Mouse (Mus musculus) right cerebral cortex, adult 18-20 months (tissue): Measurements from ENCODE around the gene Stxbp1.

Source experiments
- DNase-seq: peaks from one replicate; pipeline ENCODE4 v3.0.0; 2022; ENCODE audit warnings: mixed read lengths

The Stxbp1 gene

GRCm38 (mm10) chr2:32846805-32847467 lies at the start of gene Stxbp1:
Gene Stxbp1, minus strand, starts transcription at chr2:32847245.
- DNase-seq: peak; percentile 95

- DNase-seq: no peak
Measured at GRCm38 (mm10) chr2:32896507-32897147, 49.6 kb upstream of the Stxbp1 start.

GRCm38 (mm10) chr2:32895606-32896106 lies 48.6 kb upstream of the Stxbp1 start:
- peak; percentile 56 for DNase-seq

DNA sequence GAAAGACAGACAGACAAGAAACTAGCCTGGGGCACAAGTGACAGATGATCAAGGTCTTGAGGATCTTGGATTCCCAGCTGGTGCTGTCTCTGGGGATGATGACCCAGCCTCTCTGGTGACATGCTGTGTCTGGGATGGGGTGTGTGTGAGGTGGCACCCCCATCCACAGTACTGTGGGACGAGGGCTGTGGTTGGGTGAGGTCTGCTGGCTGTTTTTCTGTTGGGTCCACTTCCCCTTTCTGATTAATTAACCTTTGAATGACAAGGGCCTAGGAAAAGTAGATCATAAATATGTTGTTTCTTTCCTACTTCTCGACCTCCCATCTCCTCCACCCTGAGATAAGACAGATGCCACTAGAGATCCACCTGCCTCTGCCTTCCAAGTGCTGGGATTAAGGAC lies 47.1 kb upstream of the Stxbp1 start:
- no peak for DNase-seq

- no peak for DNase-seq
Measured at GRCm38 (mm10) chr2:32892490-32892889, 45.4 kb upstream of the Stxbp1 start.

DNA sequence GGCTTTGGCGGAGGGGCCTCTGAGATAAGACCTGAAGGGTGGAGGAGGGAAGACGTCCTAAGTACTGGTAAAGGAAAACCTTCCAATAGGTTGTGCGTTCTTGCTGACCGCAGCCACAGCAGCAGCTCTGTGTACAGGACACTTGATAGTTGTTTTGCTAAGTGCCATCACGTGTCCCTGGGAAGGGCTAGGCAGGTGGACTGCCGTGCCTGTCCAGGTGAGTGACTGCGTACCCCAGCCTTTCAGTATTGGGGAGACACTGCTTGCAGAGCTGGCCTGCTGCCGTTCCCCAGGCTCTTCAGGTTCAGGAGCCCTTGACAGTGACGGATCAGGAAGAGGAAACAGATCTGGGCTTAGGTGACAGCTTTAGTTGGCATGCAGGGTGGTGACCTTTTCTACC lies 44.2 kb upstream of the Stxbp1 start:
- DNase-seq: no peak

DNA sequence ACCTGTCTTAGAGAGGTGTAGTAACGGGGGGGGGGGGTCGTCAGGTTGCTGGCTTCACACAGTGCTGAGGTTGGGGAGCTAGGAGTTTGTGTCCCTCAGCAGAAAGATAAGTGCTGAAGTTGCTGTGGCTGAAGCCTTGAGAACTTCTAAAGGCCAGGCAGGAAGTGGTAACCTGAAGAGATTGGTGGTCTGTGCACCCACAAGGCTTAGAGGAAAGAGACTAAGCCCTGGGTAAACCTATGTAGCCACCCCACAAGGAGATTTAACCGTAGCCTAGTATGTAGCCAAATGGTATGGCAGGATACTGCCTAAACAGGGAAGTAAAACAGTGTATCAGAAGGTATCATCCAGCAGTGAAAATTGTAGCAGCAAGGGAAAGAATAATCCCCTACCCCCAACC lies 43.2 kb upstream of the Stxbp1 start:
- no peak for DNase-seq

- no peak for DNase-seq
Measured at GRCm38 (mm10) chr2:32888551-32888950, 41.5 kb upstream of the Stxbp1 start.

DNA sequence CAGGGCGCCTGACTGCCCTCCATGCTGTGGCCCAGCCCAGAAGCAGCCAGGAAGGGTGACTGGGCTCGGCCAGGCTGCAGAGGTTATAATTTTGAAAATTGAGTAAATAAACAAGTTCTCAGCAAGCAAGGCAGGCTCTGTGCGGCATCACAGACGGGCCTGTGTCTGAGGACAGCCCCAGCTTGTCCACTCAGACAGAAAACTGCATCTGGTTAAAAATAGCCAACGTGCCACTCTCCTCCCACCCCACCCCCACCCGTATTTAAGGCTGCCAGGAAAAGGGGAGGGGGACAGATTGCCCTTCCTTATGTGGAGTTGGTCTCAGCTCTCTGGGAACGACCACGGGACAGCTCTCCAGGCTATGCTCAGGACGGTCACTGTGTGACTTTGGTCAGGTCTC lies 41.0 kb upstream of the Stxbp1 start:
- DNase-seq: no peak

GRCm38 (mm10) chr2:32884745-32885144 lies 37.7 kb upstream of the Stxbp1 start:
- DNase-seq: no peak

DNA sequence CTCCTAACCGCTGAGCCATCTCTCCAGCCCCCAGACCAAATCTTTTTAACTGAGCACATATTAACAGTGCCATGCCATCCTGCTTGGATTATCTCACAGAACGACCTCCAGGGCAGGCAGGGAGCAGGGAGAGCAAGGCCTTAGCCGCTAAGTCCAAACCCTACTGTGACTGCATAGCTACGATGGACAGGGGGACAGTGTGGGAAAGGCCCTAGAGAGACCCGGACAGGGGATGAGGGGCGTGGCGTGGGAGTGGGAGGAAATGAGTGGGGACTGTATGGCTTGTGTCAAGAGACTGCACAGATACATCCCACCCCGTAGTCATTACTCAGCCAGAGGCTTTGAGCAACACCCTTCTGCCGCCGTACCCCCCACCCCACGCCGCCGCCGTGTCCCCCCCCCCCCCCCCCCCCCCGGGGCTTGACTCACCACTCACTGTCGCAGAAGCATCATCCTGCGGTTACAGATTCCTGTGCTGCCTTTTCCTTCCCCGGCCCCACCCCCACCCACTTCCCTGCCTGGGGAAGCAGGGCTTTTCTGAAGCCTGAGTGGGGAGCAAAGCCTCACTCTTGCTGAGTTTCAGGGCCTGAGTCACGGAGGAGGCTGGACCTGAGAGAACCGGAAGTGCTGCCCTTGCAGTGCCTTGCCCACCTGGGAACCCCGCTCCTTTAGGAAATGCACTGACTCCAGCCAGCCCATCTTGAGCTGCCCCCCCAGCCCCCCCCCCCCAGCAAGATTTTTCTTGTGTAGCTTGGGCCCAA lies 35.4 kb upstream of the Stxbp1 start:
- no peak for DNase-seq

DNA sequence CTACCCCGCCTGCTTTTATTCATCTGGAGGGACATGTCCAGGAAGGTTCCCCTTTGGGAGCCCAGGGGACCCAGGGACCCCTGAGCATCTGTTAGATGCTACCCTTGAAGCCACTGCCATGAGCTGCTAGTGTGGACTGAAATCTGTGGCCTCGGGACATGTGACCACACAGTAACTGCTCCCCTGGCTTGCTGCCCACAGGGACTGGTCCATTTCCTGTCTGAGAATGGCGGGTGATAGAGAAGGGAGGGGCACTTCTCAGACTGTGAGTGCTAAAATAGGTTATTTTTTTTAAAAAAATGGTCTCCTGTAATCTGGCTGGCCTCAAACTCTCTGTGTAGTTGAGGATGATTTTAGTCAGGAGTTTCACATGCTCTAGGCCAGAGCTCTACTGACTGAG lies 34.7 kb upstream of the Stxbp1 start:
- DNase-seq: peak; percentile 60

DNA sequence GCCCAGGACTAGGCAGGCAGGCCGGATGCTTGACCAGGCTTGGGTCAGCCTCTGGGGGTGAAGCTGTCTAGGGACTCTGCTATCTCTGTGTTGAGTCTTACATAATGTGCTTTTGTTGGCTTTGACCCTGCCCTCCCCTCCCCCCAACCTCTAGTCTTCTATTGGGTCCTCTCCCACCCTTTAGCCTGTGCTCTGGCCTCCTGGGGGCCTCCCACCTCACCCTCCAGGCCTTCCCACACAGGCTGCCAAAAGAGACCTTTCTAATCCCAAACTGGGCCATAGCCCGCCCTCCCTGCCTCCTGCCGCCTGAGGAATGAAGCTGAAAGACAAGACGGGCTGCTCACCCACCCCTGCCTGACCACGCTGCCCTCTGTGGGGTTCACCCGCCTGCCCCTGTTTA lies 34.0 kb upstream of the Stxbp1 start:
- no peak for DNase-seq

- DNase-seq: no peak
Measured at GRCm38 (mm10) chr2:32879593-32879992, 32.5 kb upstream of the Stxbp1 start.

GRCm38 (mm10) chr2:32878396-32878795 lies 31.4 kb upstream of the Stxbp1 start:
- DNase-seq: no peak

DNA sequence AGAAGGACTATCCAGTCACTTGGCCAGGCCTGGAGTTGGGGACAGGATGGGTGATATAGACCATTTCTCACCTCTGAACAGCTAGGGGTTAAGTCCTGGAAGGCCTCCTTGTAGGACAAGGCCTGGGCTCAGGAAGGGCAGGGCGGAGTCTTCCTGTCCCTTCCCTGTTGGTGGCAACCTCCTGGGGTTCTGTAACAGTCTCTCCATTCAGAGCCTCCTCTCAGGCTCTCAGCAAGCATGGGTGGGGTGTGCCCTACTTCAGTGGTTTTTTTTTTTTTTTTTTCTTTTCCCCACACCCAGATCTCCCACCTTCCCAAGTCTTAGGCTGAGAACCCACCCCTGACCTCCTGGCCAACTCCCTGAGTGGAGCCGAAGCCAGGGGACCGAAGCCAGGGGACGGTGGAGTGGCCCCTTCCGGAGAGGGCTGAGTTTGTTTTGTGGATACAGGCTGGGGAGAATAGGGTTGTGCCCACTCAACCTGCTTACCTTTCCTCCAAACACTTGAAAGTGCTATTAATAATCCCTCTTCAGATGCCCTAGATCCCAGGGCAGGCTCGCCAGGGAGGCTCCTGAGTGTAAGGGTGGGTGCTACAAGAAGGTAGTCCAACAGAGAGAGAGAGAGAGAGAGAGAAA lies 30.8 kb upstream of the Stxbp1 start:
- DNase-seq: no peak

- no peak for DNase-seq
Measured at GRCm38 (mm10) chr2:32877303-32877702, 30.3 kb upstream of the Stxbp1 start.

DNA sequence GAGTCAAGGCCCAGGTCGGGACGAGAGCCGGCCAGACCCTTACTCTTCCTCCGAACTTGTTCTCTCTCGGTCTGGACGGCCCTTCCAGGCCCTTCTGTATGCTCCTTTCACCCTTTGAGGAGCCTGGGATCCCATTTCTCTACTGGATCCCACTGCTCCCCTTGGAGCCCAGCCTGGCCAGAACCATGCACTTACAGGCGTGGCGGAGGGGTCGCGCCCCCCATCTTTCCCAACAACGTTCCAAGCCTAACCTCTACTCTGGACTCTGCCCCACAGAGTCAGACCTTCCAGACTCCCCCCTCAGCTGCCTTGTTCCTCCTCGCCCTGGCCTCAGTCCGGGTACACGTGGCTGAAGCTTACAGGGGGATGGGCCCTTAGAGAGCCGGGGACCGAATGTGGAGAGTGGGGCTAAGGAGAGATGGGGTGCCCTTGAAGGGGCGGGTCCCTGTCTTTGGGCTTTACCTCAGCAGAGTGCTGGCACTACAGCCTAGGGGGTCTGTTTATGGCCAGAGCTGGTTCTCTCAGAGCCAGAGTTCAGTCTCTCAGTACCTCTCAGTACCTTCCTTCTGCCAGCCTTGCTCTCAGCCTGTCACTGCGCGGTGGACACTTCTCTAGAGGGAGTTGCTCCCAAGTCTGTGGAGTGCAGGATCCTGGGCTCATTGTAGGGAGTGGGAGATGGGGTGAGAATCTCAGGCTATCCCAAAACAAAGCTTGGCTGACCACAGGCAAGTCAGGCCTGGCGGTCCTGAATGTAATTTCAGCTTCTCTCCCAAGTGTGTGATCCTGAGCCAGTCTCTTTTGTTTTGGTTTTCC lies 29.7 kb upstream of the Stxbp1 start:
- no peak for DNase-seq

GRCm38 (mm10) chr2:32875675-32876489 lies 28.8 kb upstream of the Stxbp1 start, which contains the start of gene Fam129b:
Gene Fam129b, plus strand, starts transcription at chr2:32876114.
- peak; percentile 75 for DNase-seq

- DNase-seq: no peak
Measured at GRCm38 (mm10) chr2:32874951-32875674, 28.1 kb upstream of the Stxbp1 start.

DNA sequence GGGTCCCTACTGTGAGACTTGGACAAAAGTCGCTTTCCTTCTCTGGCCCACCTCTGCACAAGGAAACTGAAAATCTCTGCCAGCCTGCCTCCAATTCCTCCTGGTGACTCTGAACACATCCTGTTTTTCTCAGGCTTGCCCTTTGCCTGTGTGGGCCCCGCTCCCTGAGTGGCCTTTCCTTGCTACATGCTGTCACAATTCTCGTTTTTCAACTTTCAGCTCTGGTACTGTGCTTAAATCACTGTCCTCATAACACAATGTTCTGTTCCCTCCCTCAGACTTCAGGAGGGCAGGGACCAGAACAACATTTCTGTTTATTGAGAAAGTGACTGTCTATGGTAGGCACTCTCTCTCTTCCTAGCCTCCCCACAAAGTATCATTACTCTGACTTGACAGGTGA lies 27.0 kb upstream of the Stxbp1 start:
- DNase-seq: no peak
